Mouse (Mus musculus): ENCODE measurements at regions not wholly inside any gene's neighbourhood (a gene's known extent, or its start where the extent isn't known, plus 50 kb on each side); places are given as distances from the start of the nearest gene placed in this dataset.

- no peak for DNase-seq
These were observed 186.7 kb upstream of the Robo2 start for GRCm38 (mm10) chr16:74598361-74598760.

DNA sequence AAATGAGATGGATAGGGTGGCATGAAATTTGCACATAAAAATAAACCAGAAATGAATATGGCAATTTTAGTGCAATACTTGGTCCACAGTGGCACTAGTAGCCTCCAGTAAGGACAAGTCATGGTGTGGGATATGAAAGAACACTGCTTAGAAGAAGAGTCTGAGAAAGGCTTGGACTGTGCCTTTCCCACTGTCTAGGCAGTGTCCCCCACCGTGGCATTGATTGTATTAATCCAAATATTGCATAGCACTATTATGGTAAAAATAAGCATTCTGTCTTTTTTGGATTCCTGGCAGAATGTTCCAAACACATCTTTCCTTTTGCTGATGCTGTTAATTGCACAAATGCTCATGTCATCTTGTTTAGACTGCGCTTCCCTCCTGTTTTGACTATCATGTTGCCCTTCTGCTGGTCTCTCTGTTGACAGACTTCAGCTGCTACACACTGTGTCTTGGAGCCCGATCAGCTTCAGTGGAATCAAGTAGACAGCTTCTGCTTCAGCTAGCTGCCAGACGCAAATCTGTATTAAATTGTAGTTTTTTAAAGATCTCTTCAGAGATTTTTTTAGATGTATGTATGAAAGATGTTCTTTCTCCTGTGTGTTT lies 186.2 kb upstream of the Robo2 start:
- DNase-seq = peak; percentile 31 to 44

DNA sequence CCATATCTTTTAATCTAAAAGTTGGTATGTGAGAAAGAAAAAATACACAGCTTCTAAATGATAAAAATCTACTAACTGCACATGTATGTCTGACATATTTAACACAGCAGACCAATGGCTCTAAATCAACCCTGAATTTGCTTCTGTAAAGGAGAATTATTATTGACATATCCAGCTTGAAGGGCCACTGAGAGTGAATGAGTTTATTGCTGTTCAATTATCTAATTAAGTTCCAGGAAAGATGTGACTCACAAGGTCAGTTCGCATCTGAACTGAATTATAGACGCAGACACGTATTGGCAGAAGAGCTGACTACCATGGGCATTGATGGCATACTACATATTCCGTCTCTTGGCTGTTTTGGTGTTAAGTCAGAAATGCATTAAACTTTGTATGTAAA lies 180.3 kb upstream of the Robo2 start:
- DNase-seq = no peak

DNA sequence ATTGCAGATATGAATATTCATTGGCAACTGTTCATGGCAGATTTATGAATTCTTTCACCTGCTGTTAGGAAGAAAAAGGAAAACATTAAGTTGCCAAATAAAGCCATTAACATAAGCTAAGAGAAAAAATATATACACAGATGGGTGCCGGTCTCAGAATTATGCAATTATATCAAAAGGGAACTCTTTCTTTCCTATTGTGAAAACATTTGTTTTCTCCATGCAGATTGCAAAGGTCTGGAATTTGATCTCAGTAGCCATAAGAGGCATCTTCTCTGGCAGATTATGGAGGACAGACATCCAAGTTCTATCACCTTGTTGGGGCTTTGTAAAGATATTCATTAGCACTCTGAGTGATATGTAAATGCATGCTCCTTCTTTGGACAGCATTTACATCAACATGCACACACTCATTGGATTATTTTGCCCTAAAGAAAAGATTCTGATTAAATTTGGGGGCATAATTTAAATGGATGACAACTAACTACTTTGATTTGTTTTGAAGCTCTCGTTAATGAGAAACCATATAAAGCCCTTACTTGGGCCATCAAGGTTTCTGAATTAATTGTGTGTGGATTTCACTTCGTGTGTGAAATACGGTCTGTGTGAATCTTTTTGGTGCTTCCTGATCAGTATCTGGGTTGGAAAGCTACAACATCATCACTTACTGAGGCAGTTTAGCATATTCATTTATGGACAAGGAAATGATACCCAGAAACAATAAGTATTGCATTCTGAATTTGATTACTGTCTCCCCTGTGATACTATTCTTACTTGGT lies 171.2 kb upstream of the Robo2 start:
- no peak for DNase-seq

DNA sequence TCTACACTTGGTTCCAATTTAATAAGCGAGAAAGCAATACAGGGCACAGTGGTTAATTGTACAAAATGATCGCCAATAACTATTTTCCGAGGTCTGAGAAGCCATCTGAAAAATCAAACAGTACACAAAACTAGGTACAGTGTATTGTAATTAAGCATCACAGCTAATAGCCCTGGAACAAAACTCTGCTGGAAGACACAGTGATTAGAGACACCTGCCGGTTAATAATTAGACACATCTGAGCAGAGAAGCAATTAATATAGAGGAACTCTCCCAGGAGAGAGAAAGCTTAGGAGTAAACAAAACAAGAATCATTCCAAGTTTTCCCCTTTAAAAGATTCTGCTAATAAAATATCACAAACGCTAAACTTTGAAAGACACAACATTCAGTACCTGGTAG lies 136.7 kb upstream of the Robo2 start:
- DNase-seq = no peak

DNA sequence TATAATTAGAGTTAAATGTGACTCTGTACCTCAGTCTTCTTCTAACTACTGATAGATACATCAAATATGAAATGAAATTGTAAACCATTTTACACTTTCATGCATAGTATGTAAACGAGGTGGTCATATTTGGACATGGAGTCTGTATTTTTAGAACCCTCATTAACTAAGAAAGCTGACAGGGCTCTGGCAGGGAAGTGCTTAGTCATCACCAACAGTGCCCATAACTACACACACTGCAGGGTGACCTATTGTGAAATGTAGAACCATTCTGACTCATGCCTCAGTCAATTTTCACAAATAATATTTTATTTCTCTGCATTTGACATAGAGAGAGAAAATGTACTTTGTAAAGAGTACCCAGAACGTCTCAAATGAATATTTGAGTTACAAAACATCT lies 118.9 kb upstream of the Robo2 start:
- no peak for DNase-seq

- DNase-seq = no peak
These were observed 116.6 kb upstream of the Robo2 start for GRCm38 (mm10) chr16:74528245-74528644.

DNA sequence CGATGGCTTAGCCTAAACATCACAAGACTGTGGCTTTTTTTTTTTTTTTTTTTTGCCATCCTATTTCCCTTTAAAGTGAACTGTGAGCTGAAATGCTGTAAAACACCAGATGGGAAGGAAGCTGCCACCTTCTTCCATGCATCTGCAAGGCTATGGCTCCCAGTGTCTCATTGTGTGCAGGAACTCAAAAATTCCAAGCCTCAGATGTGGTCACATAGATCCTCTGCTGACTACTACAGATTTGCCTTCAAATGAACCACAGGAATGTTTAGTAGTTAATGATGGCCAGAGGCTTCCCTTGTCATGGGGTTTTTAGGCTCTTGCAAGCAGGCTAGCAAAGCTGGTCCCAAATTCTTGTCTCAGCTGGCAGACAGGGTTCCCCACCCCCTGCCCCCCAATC lies 114.9 kb upstream of the Robo2 start:
- no peak for DNase-seq

- no peak for DNase-seq
These were observed 108.9 kb upstream of the Robo2 start for GRCm38 (mm10) chr16:74520501-74520900.

DNA sequence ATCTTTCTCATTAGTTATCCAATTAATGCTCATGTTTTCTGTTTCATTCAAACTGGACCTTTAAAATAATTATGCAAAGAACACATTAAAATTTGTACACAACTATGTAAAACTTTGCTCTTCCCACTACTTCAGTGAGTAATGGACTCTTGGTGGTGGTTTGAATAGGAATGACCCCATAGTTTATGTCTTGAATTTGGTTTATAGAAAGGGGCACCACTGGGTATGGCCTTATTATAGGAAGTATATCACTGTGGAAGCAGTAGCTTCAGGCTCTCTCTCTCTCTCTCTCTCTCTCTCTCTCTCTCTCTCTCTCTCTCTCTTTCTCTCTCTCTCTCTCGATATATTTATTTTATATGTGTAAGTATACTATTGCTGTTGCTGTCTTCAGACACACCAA lies 106.3 kb upstream of the Robo2 start:
- DNase-seq = no peak

GRCm38 (mm10) chr16:74517374-74517773 lies 105.7 kb upstream of the Robo2 start:
- no peak for DNase-seq

DNA sequence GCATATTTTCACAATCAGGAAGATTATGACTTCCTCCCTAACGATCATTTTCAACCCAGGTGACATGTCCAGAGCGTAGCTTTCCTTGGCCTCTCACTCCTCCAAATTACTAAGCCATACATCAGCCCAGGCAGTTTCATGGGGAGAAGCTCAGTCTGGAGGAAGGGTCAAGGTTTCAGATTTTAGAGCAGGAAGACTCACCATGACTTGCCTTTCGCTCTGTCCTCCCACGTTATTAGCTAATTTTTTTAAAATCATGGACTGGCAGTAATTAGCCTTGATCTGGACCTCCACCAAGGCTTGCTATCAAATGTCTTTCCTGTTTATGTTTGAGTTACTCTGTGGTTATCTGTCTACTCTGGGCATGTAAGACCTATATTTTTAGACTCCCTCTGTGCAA lies 102.9 kb upstream of the Robo2 start:
- DNase-seq = no peak

DNA sequence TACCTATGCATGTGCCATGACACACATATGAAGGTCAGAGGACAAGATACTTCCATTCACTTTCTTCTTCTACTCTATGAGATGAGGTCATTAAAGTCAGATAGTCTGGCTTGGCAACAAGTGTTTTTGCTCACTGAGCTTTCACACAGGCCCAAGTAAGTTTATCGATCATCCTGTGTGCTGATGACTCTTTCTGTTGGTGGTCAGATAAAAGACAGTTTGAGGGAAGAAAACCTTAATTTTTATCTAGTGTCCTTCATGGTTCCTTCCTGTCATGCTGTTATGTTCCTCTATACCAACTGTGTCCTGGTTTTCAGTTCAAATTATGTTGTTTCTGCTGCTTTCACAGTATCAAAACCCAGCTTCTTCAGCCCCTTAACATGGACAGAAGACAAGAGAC lies 98.8 kb upstream of the Robo2 start:
- DNase-seq = no peak

DNA sequence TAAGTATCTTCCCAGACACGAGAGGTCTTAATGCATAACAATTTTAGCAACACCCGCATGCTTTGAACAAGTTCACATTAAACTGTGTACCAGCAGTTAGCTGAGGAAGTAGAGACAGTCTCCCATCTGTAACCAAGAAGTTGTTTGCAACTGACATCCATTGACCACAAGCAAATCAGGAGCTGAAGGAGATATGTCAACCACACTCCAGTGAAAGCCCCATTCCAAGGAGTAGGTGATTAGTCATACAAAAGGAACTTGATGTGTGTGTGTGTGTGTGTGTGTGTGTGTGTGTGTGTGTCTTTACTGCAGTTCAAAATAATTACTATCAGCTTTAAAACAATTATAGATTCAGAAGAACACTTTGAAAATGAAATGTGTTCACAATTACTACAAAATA lies 97.9 kb upstream of the Robo2 start:
- DNase-seq = no peak

DNA sequence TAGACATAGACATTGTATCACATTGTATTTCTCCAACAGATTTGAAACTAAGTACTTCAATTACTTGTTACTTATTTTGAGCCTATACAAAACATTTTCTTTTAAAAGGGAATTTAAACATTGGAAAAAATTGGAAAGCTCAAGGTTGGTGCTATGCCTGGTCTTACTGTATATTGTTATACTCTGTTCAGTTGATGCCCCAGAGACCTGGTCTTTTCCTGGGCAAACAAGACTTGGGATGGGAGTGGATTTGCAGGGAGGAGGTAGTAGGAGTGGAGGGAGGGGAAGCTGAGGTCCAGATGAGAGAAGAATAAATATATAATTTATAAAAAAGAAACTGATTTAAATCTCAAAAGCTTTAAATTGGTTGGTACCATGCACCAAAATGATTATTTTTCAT lies 95.1 kb upstream of the Robo2 start:
- DNase-seq = no peak

DNA sequence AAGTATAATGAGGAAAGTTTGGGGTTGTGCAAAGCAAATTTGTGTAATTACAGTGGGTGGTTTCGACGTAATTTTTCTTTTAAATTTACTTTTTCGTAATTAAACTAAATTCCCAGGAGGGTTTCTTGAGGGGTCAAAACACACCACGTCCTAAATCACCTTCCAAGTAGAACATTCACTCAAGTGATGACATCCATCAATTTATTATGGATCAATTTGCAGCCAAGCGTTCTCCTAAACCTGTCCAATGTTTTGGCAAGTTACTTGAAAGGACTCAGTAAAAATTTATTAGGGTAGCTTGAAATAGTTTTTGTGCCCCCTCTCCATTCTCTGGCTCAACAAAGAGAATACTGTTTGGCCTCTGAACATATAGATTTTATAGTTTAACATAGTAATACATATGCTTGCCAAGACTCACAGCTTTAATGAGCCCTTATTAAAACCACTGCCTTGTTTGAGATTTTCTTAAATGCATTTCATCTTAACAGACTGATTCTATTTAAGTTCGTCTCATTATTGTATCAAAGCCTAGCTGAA lies 94.6 kb upstream of the Robo2 start:
- no peak for DNase-seq

GRCm38 (mm10) chr16:74504426-74504825 lies 92.8 kb upstream of the Robo2 start:
- no peak for DNase-seq

DNA sequence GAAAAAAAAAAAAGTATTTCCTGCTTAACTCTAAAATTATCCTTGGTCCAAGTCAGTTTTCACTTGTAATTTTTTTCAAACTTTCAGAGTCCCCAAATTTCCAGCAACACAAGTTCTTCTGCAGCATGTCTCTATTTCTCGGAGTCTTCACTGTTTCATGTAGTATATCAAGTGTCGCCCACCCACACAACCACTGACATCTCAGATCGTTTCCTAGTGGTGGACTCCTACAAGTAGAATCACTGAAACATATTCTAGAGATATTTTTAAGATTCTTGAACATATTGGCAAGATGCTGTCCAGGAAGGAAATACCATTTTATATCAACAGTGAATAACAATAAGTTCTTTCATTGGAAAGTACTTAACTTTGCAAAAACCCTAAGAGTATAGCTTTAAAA lies 89.1 kb upstream of the Robo2 start:
- DNase-seq = no peak

DNA sequence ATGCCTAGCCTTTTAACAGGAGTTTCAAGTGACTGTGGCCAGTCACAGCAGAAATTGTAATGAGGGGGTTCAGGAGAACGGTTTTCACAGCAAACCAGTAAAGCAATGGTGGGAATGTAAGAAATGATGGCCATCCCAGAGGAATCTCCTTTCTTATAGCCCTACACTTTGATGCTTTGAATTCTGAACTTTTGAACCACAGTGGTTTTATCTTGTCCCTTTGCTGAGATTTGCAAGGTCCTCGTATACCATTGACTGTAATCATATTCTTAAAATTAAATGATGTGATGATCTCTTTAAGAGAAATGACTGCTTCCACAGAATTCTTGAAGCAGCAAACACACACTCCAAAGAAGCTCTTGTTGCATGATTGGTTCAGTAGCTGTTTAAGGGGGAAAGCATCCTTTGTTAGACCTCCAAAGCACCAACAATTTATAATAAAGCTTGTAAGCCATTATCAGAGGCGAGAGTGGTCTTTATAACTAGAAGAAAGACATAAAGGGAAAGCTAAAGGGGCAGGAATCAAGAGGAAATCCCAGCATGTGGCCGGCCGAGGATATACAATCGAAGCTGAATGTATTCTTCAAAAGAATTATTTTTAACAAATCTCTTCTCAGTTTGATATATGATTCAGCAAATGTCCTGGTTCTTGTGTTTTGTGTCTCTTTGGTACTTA lies 56.3 kb upstream of the Robo2 start:
- DNase-seq = no peak

- DNase-seq = no peak
These were observed 55.5 kb upstream of the Robo2 start for GRCm38 (mm10) chr16:74467159-74467558.

DNA sequence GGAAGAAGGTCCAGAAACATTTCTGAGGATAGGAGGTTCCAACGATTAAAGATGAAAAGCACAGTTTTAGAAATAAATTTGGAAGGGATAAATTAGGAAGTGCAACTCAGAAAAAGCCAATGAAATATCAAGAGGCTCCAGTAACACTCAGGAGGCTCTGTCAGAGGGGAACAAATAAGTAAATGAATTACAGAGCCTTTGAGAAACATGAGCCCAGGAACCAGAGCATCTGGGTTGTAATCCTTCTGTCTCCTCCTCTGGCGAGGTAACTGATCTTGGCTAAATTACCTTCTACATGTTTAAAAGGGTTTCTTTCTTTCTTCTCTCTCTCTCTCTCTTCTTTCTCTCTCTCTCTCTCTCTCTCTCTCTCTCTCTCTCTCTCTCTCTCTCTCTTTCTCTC lies 53.2 kb upstream of the Robo2 start:
- DNase-seq = no peak

- DNase-seq = no peak
These were observed 52.7 kb upstream of the Robo2 start for GRCm38 (mm10) chr16:74464290-74464689.

GRCm38 (mm10) chr16:74462436-74462835 lies 50.8 kb upstream of the Robo2 start:
- no peak for DNase-seq

Data from layer of hippocampus, postnatal 36 days (tissue).